Mouse (Mus musculus) brain, embryonic 14.5 days (tissue): ENCODE data around the gene Cfl1.

Source experiments
- CTCF ChIP-seq: fragments of 200-500 bp; IDR thresholded peaks from 2 replicates; pipeline ENCODE4 v1.5.1; 2012; ENCODE audit warnings: inconsistent platforms, mild to moderate bottlenecking, moderate library complexity, borderline replicate concordance; ENCODE audit not compliant: insufficient read depth, insufficient read length; ENCODE audit errors: extremely low read depth
- POLR2A ChIP-seq: fragments of 200-500 bp; IDR thresholded peaks from 2 replicates; pipeline ENCODE4 v1.6.1; 2012; ENCODE audit warnings: mild to moderate bottlenecking, inconsistent platforms, borderline replicate concordance; ENCODE audit not compliant: poor library complexity, insufficient read depth, insufficient read length, severe bottlenecking; ENCODE audit errors: extremely low read depth

GRCm38 (mm10) chr19:5457746-5458442, 32.4 kb upstream of the Cfl1 start, which contains the start of gene Ccdc85b:
- TF ChIP-seq CTCF (no peak), POLR2A (no peak)
